Mouse (Mus musculus): ENCODE data around the gene Pck1.

GRCm38 (mm10) chr2:173124022-173124735 lies 28.7 kb upstream of the Pck1 start:
- no peak for TF ChIP-seq CTCF (IDR thresholded peaks at IDR 0.05; ENCODE audit: extremely low read depth, insufficient read depth, insufficient read length, insufficient replicate concordance)
- TF ChIP-seq POLR2A (IDR thresholded peaks at IDR 0.05; ENCODE audit: low read depth, low read length), result no peak
